Mouse (Mus musculus): ENCODE data around the gene Tyw1. TPM values are rescaled to one million over a fixed set of nuclear protein-coding genes. Genes with fewer than 3 reads are reported as not detected.

Gene Tyw1
- polyA plus RNA-seq, 1 experiment = 23.6 TPM

GRCm38 (mm10) chr5:130327615-130328263 is 72.3 kb downstream of the Tyw1 start:
- H3K36me3 ChIP-seq (ENCODE audit: control insufficient read depth, insufficient read depth) = no peaks in the 10 kb centered on the region
- H3K4me3 ChIP-seq = no peak overlapping the region
- no peak overlapping the region for H3K4me2 ChIP-seq (ENCODE audit: low read depth)
- TF ChIP-seq REST (IDR thresholded peaks at IDR 0.05; ENCODE audit: insufficient read depth, insufficient read length) (no peak), POLR2A (IDR thresholded peaks at IDR 0.05; ENCODE audit: insufficient read length, low read depth) (no peak), TCF3 (IDR thresholded peaks at IDR 0.05; ENCODE audit: insufficient read length, low read depth) (no peak), MYOD1 (IDR thresholded peaks at IDR 0.05; ENCODE audit: control insufficient read depth in 1 of 3, insufficient read length in 2 of 3, low read depth in 2 of 3) (no peak), CEBPB (IDR thresholded peaks at IDR 0.05; ENCODE audit: insufficient read depth, poor library complexity, severe bottlenecking) (no peak), SRF (IDR thresholded peaks at IDR 0.05; ENCODE audit: control insufficient read depth, insufficient read length, low read depth) (no peak), E2F4 (IDR thresholded peaks at IDR 0.05; ENCODE audit: insufficient read depth) (no peak), POLR2AphosphoS2 (IDR thresholded peaks at IDR 0.05; ENCODE audit: insufficient read length, low read depth) (no peak), USF1 (IDR thresholded peaks at IDR 0.05; ENCODE audit: low read depth) (no peak), MYOG (IDR thresholded peaks at IDR 0.05; ENCODE audit: control insufficient read depth in 1 of 3, insufficient read depth in 1 of 3, insufficient read length in 2 of 3, low read depth in 2 of 3) (no peak), TCF12 (IDR thresholded peaks at IDR 0.05; ENCODE audit: insufficient read depth, poor library complexity, severe bottlenecking) (no peak), MAX (IDR thresholded peaks at IDR 0.05; ENCODE audit: low read depth) (no peak)
- no peaks in the 10 kb centered on the region for H3K79me2 ChIP-seq (ENCODE audit: control insufficient read depth, insufficient read depth)
- no peak overlapping the region for H3ac ChIP-seq (ENCODE audit: control insufficient read depth, insufficient read length)
- H3K27me3 ChIP-seq (ENCODE audit: control insufficient read depth, insufficient read depth, insufficient read length) = no peaks in the 10 kb centered on the region

- Histone ChIP-seq H3K4me2 (ENCODE audit: low read depth) (no peak overlapping the region), H3K36me3 (ENCODE audit: control insufficient read depth, insufficient read depth) (no peaks in the 10 kb centered on the region), H3K79me2 (ENCODE audit: control insufficient read depth, insufficient read depth) (no peaks in the 10 kb centered on the region), H3ac (ENCODE audit: control insufficient read depth, insufficient read length) (no peak overlapping the region), H3K27me3 (ENCODE audit: control insufficient read depth, insufficient read depth, insufficient read length) (no peaks in the 10 kb centered on the region), H3K4me3 (no peak overlapping the region)
- TF ChIP-seq POLR2AphosphoS2 (IDR thresholded peaks at IDR 0.05; ENCODE audit: insufficient read length, low read depth) (no peak), MAX (IDR thresholded peaks at IDR 0.05; ENCODE audit: low read depth) (no peak), TCF12 (IDR thresholded peaks at IDR 0.05; ENCODE audit: insufficient read depth, poor library complexity, severe bottlenecking) (no peak), SRF (IDR thresholded peaks at IDR 0.05; ENCODE audit: control insufficient read depth, insufficient read length, low read depth) (no peak), REST (IDR thresholded peaks at IDR 0.05; ENCODE audit: insufficient read depth, insufficient read length) (no peak), USF1 (IDR thresholded peaks at IDR 0.05; ENCODE audit: low read depth) (no peak), CEBPB (IDR thresholded peaks at IDR 0.05; ENCODE audit: insufficient read depth, poor library complexity, severe bottlenecking) (no peak), E2F4 (IDR thresholded peaks at IDR 0.05; ENCODE audit: insufficient read depth) (no peak), TCF3 (IDR thresholded peaks at IDR 0.05; ENCODE audit: insufficient read length, low read depth) (no peak), POLR2A (IDR thresholded peaks at IDR 0.05; ENCODE audit: insufficient read length, low read depth) (no peak), MYOG (IDR thresholded peaks at IDR 0.05; ENCODE audit: control insufficient read depth in 1 of 3, insufficient read depth in 1 of 3, insufficient read length in 2 of 3, low read depth in 2 of 3) (no peak), MYOD1 (IDR thresholded peaks at IDR 0.05; ENCODE audit: control insufficient read depth in 1 of 3, insufficient read length in 2 of 3, low read depth in 2 of 3) (no peak)
Observed at GRCm38 (mm10) chr5:130328366-130328765, 72.9 kb downstream of the Tyw1 start.

DNA sequence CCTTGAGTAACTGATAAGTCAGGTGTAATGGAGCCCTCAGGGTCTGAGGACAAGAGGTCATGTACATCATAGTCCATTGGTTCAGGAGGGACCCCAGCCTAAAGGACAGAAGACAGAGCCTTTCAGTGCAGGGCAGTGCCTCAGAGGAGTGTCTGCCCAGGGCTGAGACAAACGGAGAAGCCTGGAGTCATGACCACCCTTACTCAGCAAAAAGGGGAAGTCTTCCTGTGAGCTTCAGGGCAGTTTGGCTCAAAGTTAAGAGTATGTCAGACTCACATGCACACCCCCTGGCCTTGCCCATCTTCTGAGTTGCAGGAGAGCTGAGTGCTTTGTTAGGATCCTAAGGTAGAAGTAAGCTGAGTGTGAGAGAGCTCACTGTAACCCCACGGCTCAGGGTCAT is 74.5 kb downstream of the Tyw1 start:
- Histone ChIP-seq H3ac (ENCODE audit: control insufficient read depth, insufficient read length) (no peak overlapping the region), H3K27me3 (ENCODE audit: control insufficient read depth, insufficient read depth, insufficient read length) (no peaks in the 10 kb centered on the region), H3K4me3 (no peak overlapping the region), H3K79me2 (ENCODE audit: control insufficient read depth, insufficient read depth) (no peaks in the 10 kb centered on the region), H3K4me2 (ENCODE audit: low read depth) (no peak overlapping the region), H3K36me3 (ENCODE audit: control insufficient read depth, insufficient read depth) (no peaks in the 10 kb centered on the region)
- no peak for TF ChIP-seq TCF12 (IDR thresholded peaks at IDR 0.05; ENCODE audit: insufficient read depth, poor library complexity, severe bottlenecking)
- TF ChIP-seq SRF (IDR thresholded peaks at IDR 0.05; ENCODE audit: control insufficient read depth, insufficient read length, low read depth) = no peak
- no peak for TF ChIP-seq REST (IDR thresholded peaks at IDR 0.05; ENCODE audit: insufficient read depth, insufficient read length)
- TF ChIP-seq POLR2AphosphoS2 (IDR thresholded peaks at IDR 0.05; ENCODE audit: insufficient read length, low read depth) = no peak
- no peak for TF ChIP-seq CEBPB (IDR thresholded peaks at IDR 0.05; ENCODE audit: insufficient read depth, poor library complexity, severe bottlenecking)
- no peak for TF ChIP-seq MAX (IDR thresholded peaks at IDR 0.05; ENCODE audit: low read depth)
- TF ChIP-seq USF1 (IDR thresholded peaks at IDR 0.05; ENCODE audit: low read depth) = no peak
- TF ChIP-seq TCF3 (IDR thresholded peaks at IDR 0.05; ENCODE audit: insufficient read length, low read depth) = no peak
- no peak for TF ChIP-seq POLR2A (IDR thresholded peaks at IDR 0.05; ENCODE audit: insufficient read length, low read depth)
- no peak for TF ChIP-seq MYOD1 (IDR thresholded peaks at IDR 0.05; ENCODE audit: control insufficient read depth in 1 of 3, insufficient read length in 2 of 3, low read depth in 2 of 3)
- TF ChIP-seq MYOG (IDR thresholded peaks at IDR 0.05; ENCODE audit: control insufficient read depth in 1 of 3, insufficient read depth in 1 of 3, insufficient read length in 2 of 3, low read depth in 2 of 3) = no peak
- TF ChIP-seq E2F4 (IDR thresholded peaks at IDR 0.05; ENCODE audit: insufficient read depth) = no peak

DNA sequence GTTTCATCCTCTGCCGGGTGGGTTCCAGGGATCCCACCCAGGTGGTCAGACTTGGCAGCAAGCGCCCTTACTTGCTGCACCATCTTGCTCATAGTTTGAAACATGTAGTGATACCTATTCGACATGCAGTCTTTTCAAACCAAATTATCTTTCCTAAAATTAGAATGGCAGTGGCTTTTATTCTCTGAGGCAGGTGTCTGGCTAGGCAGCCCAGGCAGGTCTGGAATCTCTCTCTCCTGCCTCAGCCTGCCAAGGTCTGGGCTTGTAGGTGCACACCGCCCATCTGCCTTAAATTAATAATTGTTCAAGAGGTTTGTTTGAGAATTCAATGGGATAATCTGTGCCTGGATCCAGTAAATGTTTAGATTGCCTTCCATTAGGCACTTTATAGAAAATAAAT is 75.4 kb downstream of the Tyw1 start:
- Histone ChIP-seq H3ac (ENCODE audit: control insufficient read depth, insufficient read length) (no peak overlapping the region), H3K79me2 (ENCODE audit: control insufficient read depth, insufficient read depth) (no peaks in the 10 kb centered on the region), H3K27me3 (ENCODE audit: control insufficient read depth, insufficient read depth, insufficient read length) (no peaks in the 10 kb centered on the region), H3K4me2 (ENCODE audit: low read depth) (no peak overlapping the region), H3K4me3 (no peak overlapping the region), H3K36me3 (ENCODE audit: control insufficient read depth, insufficient read depth) (no peaks in the 10 kb centered on the region)
- TF ChIP-seq REST (IDR thresholded peaks at IDR 0.05; ENCODE audit: insufficient read depth, insufficient read length) (no peak), MYOD1 (IDR thresholded peaks at IDR 0.05; ENCODE audit: control insufficient read depth in 1 of 3, insufficient read length in 2 of 3, low read depth in 2 of 3) (no peak), TCF12 (IDR thresholded peaks at IDR 0.05; ENCODE audit: insufficient read depth, poor library complexity, severe bottlenecking) (no peak), POLR2A (IDR thresholded peaks at IDR 0.05; ENCODE audit: insufficient read length, low read depth) (no peak), MYOG (IDR thresholded peaks at IDR 0.05; ENCODE audit: control insufficient read depth in 1 of 3, insufficient read depth in 1 of 3, insufficient read length in 2 of 3, low read depth in 2 of 3) (no peak), MAX (IDR thresholded peaks at IDR 0.05; ENCODE audit: low read depth) (no peak), SRF (IDR thresholded peaks at IDR 0.05; ENCODE audit: control insufficient read depth, insufficient read length, low read depth) (no peak), CEBPB (IDR thresholded peaks at IDR 0.05; ENCODE audit: insufficient read depth, poor library complexity, severe bottlenecking) (no peak), E2F4 (IDR thresholded peaks at IDR 0.05; ENCODE audit: insufficient read depth) (no peak)

All from myocyte (in vitro differentiated cells).